Mouse (Mus musculus) midbrain, postnatal 0 days (tissue): ENCODE results near the gene Timm17a. TPM values are rescaled to one million over a fixed set of nuclear protein-coding genes. Genes with fewer than 3 reads are reported as not detected.

Experiments used
- ATAC-seq: fragments of 200-750 bp; cut with Nextera tagmentation; 2 replicates; pipeline ENCODE4 v1.8.0; 2017; ENCODE audit warnings: moderate number of reproducible peaks, mild to moderate bottlenecking, moderate TSS enrichment, moderate library complexity; ENCODE audit not compliant: low FRiP score
- DNase-seq: peaks from one replicate; pipeline ENCODE4 v3.0.0-alpha.2; 2015; ENCODE audit warnings: low spot score
- H3K27ac ChIP-seq: fragments of 300-500 bp; sonication (generic); 2 replicates; pipeline ENCODE4 v1.5.1; 2014; ENCODE audit warnings: low read depth, mild to moderate bottlenecking, low read length, mixed read lengths
- H3K27me3 ChIP-seq: fragments of 300-500 bp; sonication (generic); 2 replicates; pipeline ENCODE4 v1.6.1; 2014; ENCODE audit warnings: low read length, control low read depth, mixed read lengths; ENCODE audit not compliant: insufficient read depth
- H3K36me3 ChIP-seq: fragments of 300-500 bp; sonication (generic); 2 replicates; pipeline ENCODE4 v1.6.1; 2014; ENCODE audit warnings: low read length, control low read depth, mixed read lengths; ENCODE audit not compliant: insufficient read depth
- H3K4me1 ChIP-seq: fragments of 300-500 bp; sonication (generic); 2 replicates; pipeline ENCODE4 v1.6.1; 2014; ENCODE audit warnings: mild to moderate bottlenecking, control low read depth, antibody characterized with exemption, low read length, mixed read lengths; ENCODE audit not compliant: insufficient read depth
- H3K4me2 ChIP-seq: fragments of 300-500 bp; sonication (generic); 2 replicates; pipeline ENCODE4 v1.6.1; 2014; ENCODE audit warnings: low read depth, mild to moderate bottlenecking, low read length, mixed read lengths; ENCODE audit not compliant: poor library complexity, severe bottlenecking
- H3K4me3 ChIP-seq: fragments of 300-500 bp; sonication (generic); 2 replicates; pipeline ENCODE4 v1.5.1; 2014; ENCODE audit warnings: low read depth, mild to moderate bottlenecking, low read length, moderate library complexity
- H3K9ac ChIP-seq: fragments of 300-500 bp; sonication (generic); replicated peaks from 2 replicates; pipeline ENCODE4 v1.6.1; 2014; ENCODE audit warnings: mild to moderate bottlenecking, low read length, moderate library complexity, mixed read lengths; ENCODE audit not compliant: poor library complexity, severe bottlenecking
- H3K9me3 ChIP-seq: fragments of 300-500 bp; sonication (generic); 2 replicates; pipeline ENCODE4 v1.6.1; 2016; ENCODE audit warnings: low read length, control low read depth
- CTCF ChIP-seq: IDR thresholded peaks from 2 replicates; pipeline ENCODE4 v1.5.1; 2016; ENCODE audit warnings: antibody characterized with exemption, mild to moderate bottlenecking
- WGBS: fragments of 180-500 bp; shearing (Covaris S2); extraction: QIAGEN DNeasy Blood & Tissue Kit; methylation state at CpG from one replicate; pipeline ENCODE4 v1.1.7; 2014; 5-methylcytosine and 5-hydroxymethylcytosine counted together
- polyA plus RNA-seq: library from polyadenylated mRNA; unstranded; fragments of >200 nt; fragmentation: Nextera tagmentation; extraction: Ambion mirVana; gene quantifications from 2 replicates; pipeline ENCODE4 v1.2.1, GENCODE M21; 2015
- total RNA-seq: library from RNA; depleted of rRNA; stranded (reverse); fragments of >200 nt; gene quantifications from 2 replicates; pipeline ENCODE4 v1.2.3, GENCODE M21; 2014; rRNA removed

Timm17a gene
- total and polyA plus RNA-seq, 2 experiments from 2014 or later = 34.4 to 166 TPM

DNA sequence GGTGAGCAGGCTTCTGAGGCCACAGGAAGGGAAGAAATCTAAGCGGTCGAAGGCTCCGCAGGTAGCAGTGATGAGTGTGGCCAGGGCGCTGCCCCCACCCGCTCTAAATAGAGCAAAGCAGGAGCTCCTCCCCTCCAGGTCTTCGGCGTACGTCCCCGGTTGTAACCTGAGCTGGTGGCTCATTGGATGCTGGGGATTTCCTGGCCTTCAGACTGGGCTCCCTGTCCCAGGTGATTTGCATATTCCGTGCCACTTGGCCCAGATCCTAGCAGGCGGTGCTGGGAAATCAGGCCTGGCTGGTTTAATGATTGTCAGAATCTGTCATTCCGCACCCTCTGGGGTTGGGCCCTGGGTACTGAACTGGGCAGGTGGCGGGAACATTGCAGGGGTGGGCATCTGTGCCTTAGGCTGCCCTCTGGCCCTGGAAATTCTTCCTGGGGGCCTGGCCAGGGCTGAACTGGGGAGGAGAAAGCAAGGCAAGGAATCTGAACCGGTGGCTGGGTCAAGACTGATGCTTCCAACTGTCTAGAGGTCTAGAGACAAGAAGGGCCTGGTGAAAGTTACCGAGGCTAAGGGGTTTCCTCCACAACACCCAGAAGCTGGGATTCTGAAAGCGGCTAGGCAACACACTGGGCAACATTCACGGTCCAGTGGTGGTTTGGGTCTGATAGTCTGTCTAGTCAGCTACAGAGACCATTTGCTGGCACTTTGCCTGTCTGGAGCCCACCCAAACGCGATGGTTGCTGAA is 55.0 kb downstream of the Timm17a start, which contains the start of gene Elf3:
Gene Elf3 (minus strand): TSS at position 189 of the 748 bp plus-strand sequence.
- no peaks in the 10 kb centered on the region for H3K27me3 ChIP-seq
- H3K9me3 ChIP-seq = no peaks in the 10 kb centered on the region
- DNase-seq (peak; percentile 39), ATAC-seq (peak; percentile 38)
- H3K4me1 ChIP-seq = no peaks in the 10 kb centered on the region
- H3K36me3 ChIP-seq = peaks cover 13% of the 10 kb centered on the region
- no peak within 1 kb of the TSS; the same call in 1 of the 2 replicates for H3K27ac ChIP-seq
- H3K9ac ChIP-seq = no peak within 1 kb of the TSS
- WGBS = 10% methylated on average over 19 of the region's 19 CpGs
- H3K4me2 ChIP-seq = peak within 1 kb of the TSS; percentile 43
- no peak within 1 kb of the TSS for H3K4me3 ChIP-seq
- no peak for TF ChIP-seq CTCF

DNA sequence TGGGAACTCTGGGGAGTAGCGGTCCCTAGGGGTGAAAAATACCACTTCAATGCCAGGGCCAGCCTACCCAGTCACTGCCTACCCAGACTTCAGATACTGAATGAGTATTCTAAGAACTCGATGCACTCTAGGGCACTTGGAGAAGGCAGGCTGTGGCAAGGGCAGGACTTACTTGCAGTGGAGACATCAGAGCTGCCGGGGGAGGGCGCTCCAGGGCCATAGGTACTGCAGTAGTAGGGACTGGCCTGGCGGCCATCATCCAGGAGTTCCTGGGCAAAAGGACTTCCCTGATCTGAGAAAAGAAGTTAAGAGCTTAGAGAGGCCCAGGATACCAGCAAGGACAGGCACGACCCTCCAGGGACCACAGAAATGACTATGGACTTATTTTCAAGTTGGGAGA is 57.3 kb downstream of the Timm17a start:
- no peak for TF ChIP-seq CTCF
- no peak for ATAC-seq
- no peak overlapping the region for H3K4me3 ChIP-seq
- DNase-seq = no peak
- no peaks in the 10 kb centered on the region for H3K27me3 ChIP-seq
- no peaks in the 10 kb centered on the region for H3K9me3 ChIP-seq
- no peak overlapping the region for H3K27ac ChIP-seq
- H3K4me2 ChIP-seq = no peak overlapping the region
- 78% methylated on average over 6 of the region's 6 CpGs for WGBS
- H3K4me1 ChIP-seq = no peaks in the 10 kb centered on the region
- H3K9ac ChIP-seq = no peak overlapping the region
- H3K36me3 ChIP-seq = no peaks in the 10 kb centered on the region

DNA sequence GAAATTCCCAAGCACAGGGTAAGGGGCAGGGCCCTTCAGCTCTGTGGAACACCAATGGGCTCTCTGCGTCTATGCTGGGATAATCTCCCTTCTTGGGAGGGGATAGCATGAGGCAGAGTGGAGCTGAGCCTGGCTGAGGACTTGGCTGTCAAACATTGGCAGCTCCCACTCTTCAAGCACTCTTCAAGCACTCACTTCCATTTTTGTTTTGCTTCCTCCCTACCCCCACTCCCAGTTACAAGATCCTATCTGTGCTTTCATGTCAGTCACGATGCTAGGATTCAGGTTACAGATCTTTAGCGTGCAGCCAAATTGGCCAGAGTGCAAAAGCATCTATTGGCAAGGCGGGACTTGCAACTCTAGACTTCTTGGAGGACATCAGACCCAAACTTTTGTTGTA is 60.7 kb downstream of the Timm17a start:
- ATAC-seq = no peak
- no peak overlapping the region for H3K4me2 ChIP-seq
- TF ChIP-seq CTCF = no peak
- no peaks in the 10 kb centered on the region for H3K4me1 ChIP-seq
- no peaks in the 10 kb centered on the region for H3K36me3 ChIP-seq
- H3K4me3 ChIP-seq = no peak overlapping the region
- H3K27me3 ChIP-seq = no peaks in the 10 kb centered on the region
- H3K27ac ChIP-seq = no peak overlapping the region
- H3K9ac ChIP-seq = no peak overlapping the region
- H3K9me3 ChIP-seq = no peaks in the 10 kb centered on the region
- 63% methylated on average over 4 of the region's 4 CpGs for WGBS
- no peak for DNase-seq

DNA sequence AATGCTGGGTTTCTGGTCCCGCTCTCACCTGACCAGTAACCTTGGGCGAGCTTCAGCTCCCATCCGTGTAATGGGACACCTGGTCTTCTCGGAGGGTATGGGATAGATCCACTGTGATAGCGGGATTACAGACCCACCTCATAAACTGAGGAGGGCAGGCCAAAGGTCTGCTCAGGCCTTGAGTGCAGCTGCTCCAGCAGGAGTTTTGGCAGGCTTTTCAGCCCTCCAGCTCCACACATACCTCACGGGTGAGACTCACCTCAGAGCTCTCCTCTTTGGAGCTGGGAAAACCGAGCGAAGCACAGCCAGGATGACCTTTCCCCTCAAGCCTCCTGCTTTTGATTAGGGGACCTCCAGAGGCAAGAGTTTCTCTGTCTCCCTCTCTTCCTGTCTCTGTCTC is 62.2 kb downstream of the Timm17a start:
- H3K9me3 ChIP-seq = no peaks in the 10 kb centered on the region
- DNase-seq (no peak), ATAC-seq (no peak)
- WGBS = 88% methylated on average over 8 of the region's 8 CpGs
- no peak for TF ChIP-seq CTCF
- H3K4me2 ChIP-seq = no peak overlapping the region
- no peak overlapping the region for H3K4me3 ChIP-seq
- H3K36me3 ChIP-seq = no peaks in the 10 kb centered on the region
- H3K9ac ChIP-seq = no peak overlapping the region
- no peak overlapping the region for H3K27ac ChIP-seq
- no peaks in the 10 kb centered on the region for H3K27me3 ChIP-seq
- H3K4me1 ChIP-seq = no peaks in the 10 kb centered on the region

DNA sequence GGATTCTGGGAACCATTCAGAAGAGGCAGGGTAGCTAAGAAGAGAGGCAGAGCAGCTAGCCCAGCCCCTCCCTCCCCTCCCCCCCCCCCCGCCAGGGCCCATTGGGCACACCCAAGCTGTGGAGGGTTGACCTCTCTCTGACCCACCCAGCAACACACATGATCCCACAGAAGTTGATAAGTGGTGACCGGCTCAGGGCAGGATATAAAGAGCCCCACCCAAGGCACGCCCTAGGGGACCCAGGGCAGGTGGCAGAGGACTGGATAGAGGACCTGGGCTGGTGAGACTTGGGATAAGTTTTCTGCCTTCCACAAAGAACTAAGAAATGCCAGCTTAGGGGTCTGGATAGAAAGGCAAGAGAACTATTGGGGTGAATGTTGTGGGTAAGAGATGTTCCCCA is 62.9 kb downstream of the Timm17a start:
- Histone ChIP-seq H3K9ac (no peak overlapping the region), H3K4me3 (no peak overlapping the region), H3K4me1 (no peaks in the 10 kb centered on the region), H3K4me2 (no peak overlapping the region), H3K36me3 (no peaks in the 10 kb centered on the region), H3K27ac (no peak overlapping the region), H3K9me3 (no peaks in the 10 kb centered on the region), H3K27me3 (no peaks in the 10 kb centered on the region)
- 83% methylated on average over 2 of the region's 3 CpGs for WGBS
- TF ChIP-seq CTCF = no peak
- DNase-seq (no peak), ATAC-seq (no peak)

DNA sequence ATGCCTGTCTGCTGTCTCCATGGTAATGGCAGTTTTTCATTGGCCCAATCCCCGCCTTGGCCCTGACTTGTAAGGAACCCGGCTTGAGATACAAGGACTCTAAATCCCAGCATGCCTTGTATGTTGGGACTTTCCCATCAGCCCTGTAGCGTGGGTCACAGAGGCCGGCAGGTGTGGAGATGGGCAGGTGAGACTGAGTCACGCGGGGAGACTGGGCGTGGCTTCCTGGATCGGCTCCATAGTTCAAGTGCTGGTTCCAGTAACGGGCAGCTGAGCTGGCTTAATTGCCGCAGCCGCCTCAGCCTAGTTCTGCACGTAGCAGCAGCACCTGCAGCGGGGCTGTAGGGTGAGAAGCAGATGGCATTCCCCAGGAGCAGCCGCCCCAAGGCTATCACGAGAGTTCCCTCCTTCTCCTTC is 65.1 kb downstream of the Timm17a start:
- TF ChIP-seq CTCF = no peak
- 6% methylated on average over 15 of the region's 15 CpGs for WGBS
- no peaks in the 10 kb centered on the region for H3K4me1 ChIP-seq
- peak overlapping the region; percentile 60 for H3K27ac ChIP-seq
- peak overlapping the region; percentile 42; the same call in 1 of the 2 replicates for H3K9ac ChIP-seq
- DNase-seq = peak; percentile 84
- H3K4me2 ChIP-seq = peak overlapping the region; percentile 47
- H3K4me3 ChIP-seq = peak overlapping the region; percentile 34
- H3K36me3 ChIP-seq = no peaks in the 10 kb centered on the region
- no peaks in the 10 kb centered on the region for H3K27me3 ChIP-seq
- H3K9me3 ChIP-seq = no peaks in the 10 kb centered on the region
- peak; percentile 93 for ATAC-seq

Other genes with a start within 250 kb of the Timm17a start
- 2.5 and 3.8 TPM in 2 replicates for gene Lgr6, start 208.5 kb downstream of the Timm17a start, total RNA-seq
- gene Lgr6, start 208.5 kb downstream of the Timm17a start, polyA plus RNA-seq = 1.9 and 2.1 TPM in 2 replicates
- gene Ptpn7, start 181.1 kb downstream of the Timm17a start, total RNA-seq = 0.05 and 0.24 TPM in 2 replicates
- 0.05 and 0.15 TPM in 2 replicates for gene Ptpn7, start 181.1 kb downstream of the Timm17a start, polyA plus RNA-seq
- 317 and 384 TPM in 2 replicates for gene Arl8a, start 167.0 kb downstream of the Timm17a start, total RNA-seq
- gene Arl8a, start 167.0 kb downstream of the Timm17a start, polyA plus RNA-seq = 399 and 418 TPM in 2 replicates
- 14.1 and 25.7 TPM in 2 replicates for gene Gpr37l1, start 146.1 kb downstream of the Timm17a start, total RNA-seq
- 8.8 and 12.8 TPM in 2 replicates for gene Gpr37l1, start 146.1 kb downstream of the Timm17a start, polyA plus RNA-seq
- gene Elf3, start 55.2 kb downstream of the Timm17a start, total RNA-seq = 0.14 and 0.77 TPM in 2 replicates
- gene Elf3, start 55.2 kb downstream of the Timm17a start, polyA plus RNA-seq = 0.36 and 0.60 TPM in 2 replicates
- gene Rnpep, start 29.7 kb downstream of the Timm17a start, total RNA-seq = 76.3 and 79.7 TPM in 2 replicates
- gene Rnpep, start 29.7 kb downstream of the Timm17a start, polyA plus RNA-seq = 49.2 and 52.4 TPM in 2 replicates
- 0.16 TPM in 1 of 2 replicates, not detected in the other for gene Lmod1, start 11.0 kb upstream of the Timm17a start, total RNA-seq
- gene Lmod1, start 11.0 kb upstream of the Timm17a start, polyA plus RNA-seq = 0.26 and 0.35 TPM in 2 replicates
- gene Shisa4, start 61.5 kb upstream of the Timm17a start, total RNA-seq = 129 and 133 TPM in 2 replicates
- gene Shisa4, start 61.5 kb upstream of the Timm17a start, polyA plus RNA-seq = 141 and 146 TPM in 2 replicates
- gene Ipo9, start 116.7 kb upstream of the Timm17a start, total RNA-seq = 88.7 and 128 TPM in 2 replicates
- 89.3 and 93.3 TPM in 2 replicates for gene Ipo9, start 116.7 kb upstream of the Timm17a start, polyA plus RNA-seq